Comparison of ENCODE assay signal across 26 mouse cellular contexts in the genomic region with DNA sequence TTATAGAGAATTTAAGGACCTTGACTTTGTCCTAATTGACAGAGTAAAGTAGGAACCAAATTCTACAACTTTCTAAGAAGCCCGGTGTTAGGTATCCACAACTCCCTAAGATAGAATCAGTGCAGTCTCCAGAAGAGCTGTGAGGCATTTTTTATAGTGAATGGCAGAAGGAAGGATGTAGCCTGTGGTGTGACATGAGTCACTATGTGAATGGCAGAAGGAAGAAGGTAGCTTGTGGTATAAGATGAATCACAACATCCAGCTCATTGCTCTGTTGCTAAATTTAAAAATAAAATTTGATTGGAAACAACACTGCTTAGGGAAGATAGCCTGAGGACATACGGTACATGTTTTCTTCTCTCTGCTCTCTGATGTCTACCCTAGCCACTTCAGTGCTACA. TPM values are rescaled to one million over a fixed set of nuclear protein-coding genes. Genes with fewer than 3 reads are reported as not detected.
A peak's percentile ranks its signal among the peaks of the same experiment; 100 is the strongest.
DNase-seq lines count a peak whose midpoint lies in the region; ATAC-seq and TF ChIP-seq lines count a peak whose summit lies in the region.
"Had no signal": no experiment of that assay in that cellular context is flagged by ENCODE, and none has a peak within 500 bp of the region (broad histone marks: within the 10 kb centered on the region; RNA-seq: fewer than 3 reads in every experiment).

No protein-coding gene starts in this region.

- 17% methylated on average over 2 of the region's 2 CpGs for WGBS in macrophage (ENCODE audit: missing documents)
- WGBS in stomach, postnatal 0 days, result 81% methylated on average over 2 of the region's 2 CpGs

- CTCF ChIA-PET in Patski (lab: Charles Lee), result interaction anchor here (1.0 to 1.1 kb wide), 2 partner anchors 18 to 165 kb away, joined by 3 to 5 read pairs; no protein-coding TSS in a partner anchor

- no peak overlapping the region for H3K4me2 ChIP-seq in stomach, postnatal 0 days (replicated peaks; ENCODE audit: low read depth)
- H3K4me2 ChIP-seq: embryonic facial prominence, embryonic 13.5 days; forebrain, embryonic 13.5 days; hindbrain, embryonic 12.5 days had no signal

- POLR2A ChIA-PET in Patski (lab: Charles Lee), result no interaction called here

- no peaks in the 10 kb centered on the region for H3K4me1 ChIP-seq in stomach, postnatal 0 days (replicated peaks; ENCODE audit: control insufficient read depth, insufficient read depth)
- H3K4me1 ChIP-seq: embryonic facial prominence, embryonic 13.5 days; forebrain, embryonic 13.5 days; heart, embryonic 10.5 days; hindbrain, embryonic 12.5 days had no signal

- no peaks in the 10 kb centered on the region for H3K9me3 ChIP-seq in stomach, postnatal 0 days (ENCODE audit: control insufficient read depth, low read length)
- H3K9me3 ChIP-seq: embryonic facial prominence, embryonic 13.5 days; forebrain, embryonic 13.5 days; G1E; heart, embryonic 10.5 days; hindbrain, embryonic 12.5 days had no signal

- H3K27me3 ChIP-seq in Patski, result no peaks in the 10 kb centered on the region
- no peaks in the 10 kb centered on the region for H3K27me3 ChIP-seq in stomach, postnatal 0 days (ENCODE audit: control insufficient read depth, insufficient read depth, low read length)
- H3K27me3 ChIP-seq: embryonic facial prominence, embryonic 13.5 days; forebrain, embryonic 13.5 days; hindbrain, embryonic 12.5 days had no signal

- H3K9ac ChIP-seq in stomach, postnatal 0 days (ENCODE audit: low read length), result no peak overlapping the region
- H3K9ac ChIP-seq: embryonic facial prominence, embryonic 13.5 days; forebrain, embryonic 13.5 days; forebrain, postnatal 0 days; hindbrain, embryonic 12.5 days had no signal

- ATAC-seq in Patski, result peak; percentile 54
- ATAC-seq in stomach, postnatal 0 days (ENCODE audit: low FRiP score, low TSS enrichment), result no peak
- ATAC-seq in granulocyte monocyte progenitor cell, adult 5-6 weeks (replicated peaks; ENCODE audit: poor library complexity, severe bottlenecking), result no peak
- ATAC-seq: CD4-positive, CD25-positive, alpha-beta regulatory T cell, adult 4 months; forebrain, embryonic 13.5 days; forebrain, postnatal 0 days; hindbrain, postnatal 0 days had no signal

- no peak for DNase-seq in layer of hippocampus, adult 2 months (ENCODE audit: low spot score in 2 of 2)
- DNase-seq in layer of hippocampus, adult 9-11 months, result no peak
- DNase-seq in 3T3-L1 (ENCODE audit: low read depth, low spot score), result peak; percentile 81
- DNase-seq in Patski (ENCODE audit: low read depth, low spot score), result no peak
- no peak for DNase-seq in stomach, postnatal 0 days (ENCODE audit: low spot score)
- DNase-seq in lung, adult 18-20 months, result no peak
- DNase-seq: adrenal gland, adult 8-10 months; adrenal gland, postnatal 36 days; B cell, adult 2 months; cerebellum, adult 11-12 months; cerebellum, adult 9-10 months; cerebellum, postnatal 36 days; forebrain, postnatal 0 days; gastrocnemius, postnatal 36 days; heart, adult 18-20 months; heart, postnatal 10 days; heart, postnatal 4 days had no signal

- peak overlapping the region; percentile 68 for H3K27ac ChIP-seq in layer of hippocampus, adult 2 months
- peak overlapping the region; percentile 97 for H3K27ac ChIP-seq in macrophage
- no peak overlapping the region for H3K27ac ChIP-seq in stomach, postnatal 0 days (replicated peaks)
- H3K27ac ChIP-seq: embryonic facial prominence, embryonic 13.5 days; forebrain, embryonic 13.5 days; heart, embryonic 10.5 days; hindbrain, embryonic 12.5 days; hindbrain, postnatal 0 days had no signal

- no peak for TF ChIP-seq CTCF in layer of hippocampus, adult 2 months (conservative IDR thresholded peaks at IDR 0.05)
- no peak for TF ChIP-seq CTCF in Patski (IDR thresholded peaks at IDR 0.05)
- no peak for TF ChIP-seq CTCF in stomach, postnatal 0 days (IDR thresholded peaks at IDR 0.05; ENCODE audit: low read depth)

- in situ Hi-C loops in Patski (cut with MboI; ENCODE audit: low pct_unique_long_range_greater_than_20kb), result loop anchor here (5.0 to 10.0 kb wide), 3 partner anchors 167 to 605 kb away; no protein-coding TSS in a partner anchor

- no peaks in the 10 kb centered on the region for H3K79me2 ChIP-seq in macrophage (ENCODE audit: inconsistent target)

- no peak for TF ChIP-seq EP300 in stomach, postnatal 0 days (optimal IDR thresholded peaks at IDR 0.05)

- H3K36me3 ChIP-seq in macrophage (ENCODE audit: inconsistent target), result no peaks in the 10 kb centered on the region
- no peaks in the 10 kb centered on the region for H3K36me3 ChIP-seq in stomach, postnatal 0 days (ENCODE audit: control insufficient read depth, insufficient read depth, low read length)
- H3K36me3 ChIP-seq: embryonic facial prominence, embryonic 13.5 days; G1E; heart, embryonic 10.5 days; hindbrain, embryonic 12.5 days had no signal

- no peak overlapping the region for H3K4me3 ChIP-seq in layer of hippocampus, adult 2 months
- no peak overlapping the region for H3K4me3 ChIP-seq in macrophage (ENCODE audit: inconsistent target)
- H3K4me3 ChIP-seq in stomach, postnatal 0 days (ENCODE audit: low read depth, low read length), result no peak overlapping the region
- H3K4me3 ChIP-seq: embryonic facial prominence, embryonic 13.5 days; forebrain, embryonic 13.5 days; heart, embryonic 10.5 days; hindbrain, embryonic 12.5 days had no signal

RNA-seq across cellular contexts. Expression of a gene that starts 54.2 kb away (rescaled TPM):
- total RNA-seq in layer of hippocampus, adult 2 months (2021), result 1 to 10 TPM; 2.4 to 3.1 TPM
- polyA plus RNA-seq in Patski (2021), result 0.65 TPM
- total RNA-seq in macrophage (2018; cell fraction: chromatin; rRNA removed), result 1 to 10 TPM in 13 of 26 experiments, under 1 TPM in 13; 0.21 to 1.8 (median 1.0) TPM
- under 1 TPM in 7 of 26 experiments, not detected in 19; 0.03 to 0.18 (median 0.05) TPM for total RNA-seq in macrophage (2018; cell fraction: cytosol; rRNA removed)
- 1 to 10 TPM in 1 of 26 experiments, under 1 TPM in 23, not detected in 2; 0.12 to 1.1 (median 0.46) TPM for total RNA-seq in macrophage (2018; cell fraction: nucleus; rRNA removed)
- polyA plus RNA-seq in macrophage (2018), result not detected in 3 replicates
- polyA plus RNA-seq in stomach, postnatal 0 days (2015; fragmentation: Nextera tagmentation; extraction: Ambion mirVana), result 0.08 TPM in 2 replicates
- total RNA-seq in granulocyte monocyte progenitor cell, adult 5-6 weeks (2014; fragmentation: Nextera tagmentation), result not detected in 2 replicates
- total RNA-seq in granulocyte monocyte progenitor cell, adult 5-6 weeks (2017), result 0.21 TPM in 1 of 2 replicates, not detected in the other
- polyA plus RNA-seq: G1E had no signal
